Mouse (Mus musculus) intestine, postnatal 0 days (tissue): ENCODE measurements at regions not wholly inside any gene's neighbourhood (a gene's known extent, or its start where the extent isn't known, plus 50 kb on each side); places are given as distances from the start of the nearest gene placed in this dataset.

Experiments
- ATAC-seq: fragments of 200-750 bp; cut with Nextera tagmentation; 2 replicates; pipeline ENCODE4 v1.8.0; 2017; ENCODE audit warnings: mild to moderate bottlenecking, moderate TSS enrichment, moderate library complexity
- H3K27ac ChIP-seq: fragments of 300-500 bp; sonication (generic); 2 replicates; pipeline ENCODE4 v1.5.1; 2014; ENCODE audit warnings: mild to moderate bottlenecking, low read depth, low read length, moderate library complexity
- H3K27me3 ChIP-seq: fragments of 300-500 bp; sonication (generic); replicated peaks from 2 replicates; pipeline ENCODE4 v1.6.1; 2014; ENCODE audit warnings: low read length, mixed read lengths; ENCODE audit not compliant: control insufficient read depth, insufficient read depth
- H3K36me3 ChIP-seq: fragments of 300-500 bp; sonication (generic); 2 replicates; pipeline ENCODE4 v1.6.1; 2014; ENCODE audit warnings: mild to moderate bottlenecking, moderate library complexity; ENCODE audit not compliant: control insufficient read depth, insufficient read depth
- H3K4me1 ChIP-seq: fragments of 300-500 bp; sonication (generic); replicated peaks from 2 replicates; pipeline ENCODE4 v1.6.1; 2014; ENCODE audit warnings: antibody characterized with exemption, low read length, mixed read lengths; ENCODE audit not compliant: control insufficient read depth, insufficient read depth
- H3K4me2 ChIP-seq: fragments of 300-500 bp; sonication (generic); replicated peaks from 2 replicates; pipeline ENCODE4 v1.6.1; 2014; ENCODE audit warnings: low read depth, mild to moderate bottlenecking, moderate library complexity
- H3K4me3 ChIP-seq: fragments of 300-500 bp; sonication (generic); 2 replicates; pipeline ENCODE4 v1.5.1; 2014; ENCODE audit warnings: low read depth, low read length
- H3K9ac ChIP-seq: fragments of 300-500 bp; sonication (generic); 2 replicates; pipeline ENCODE4 v1.6.1; 2014; ENCODE audit warnings: mild to moderate bottlenecking, low read depth, low read length
- H3K9me3 ChIP-seq: fragments of 300-500 bp; sonication (generic); 2 replicates; pipeline ENCODE4 v1.6.1; 2016; ENCODE audit warnings: mixed run types; ENCODE audit not compliant: control insufficient read depth
- CTCF ChIP-seq: sonication (generic); IDR thresholded peaks from 2 replicates; pipeline ENCODE4 v1.5.1; 2016; ENCODE audit warnings: low read depth, mild to moderate bottlenecking, control low read depth, antibody characterized with exemption, moderate library complexity
- WGBS: fragments of 180-500 bp; shearing (Covaris S2); extraction: QIAGEN DNeasy Blood & Tissue Kit; methylation state at CpG from one replicate; pipeline ENCODE4 v1.1.7; 2014; 5-methylcytosine and 5-hydroxymethylcytosine counted together

DNA sequence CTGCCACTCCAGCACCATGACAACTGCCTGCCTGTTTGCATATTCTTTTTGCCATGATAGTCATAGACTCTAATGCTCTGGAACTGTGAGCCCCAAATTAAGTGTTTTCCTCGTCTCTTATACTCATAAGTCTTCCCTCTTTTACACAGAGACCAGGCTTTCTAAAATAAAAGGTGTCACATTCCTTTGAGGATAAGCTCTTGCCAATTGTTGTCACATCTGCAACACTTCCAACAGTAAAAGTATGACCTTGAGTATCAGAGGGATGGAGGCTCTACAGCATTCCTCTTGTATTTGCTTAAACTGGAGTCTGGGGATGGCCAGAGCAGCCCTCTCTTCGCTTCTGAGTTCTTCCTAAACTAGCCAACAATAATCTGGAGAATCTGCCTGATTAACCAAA lies 301.4 kb upstream of the Cd180 start:
- H3K4me3 ChIP-seq, result no peak overlapping the region
- H3K36me3 ChIP-seq, result no peaks in the 10 kb centered on the region
- no peak for TF ChIP-seq CTCF
- no peaks in the 10 kb centered on the region for H3K27me3 ChIP-seq
- no peak overlapping the region for H3K4me2 ChIP-seq
- H3K4me1 ChIP-seq, result no peaks in the 10 kb centered on the region
- WGBS, result 81% methylated on average over 2 of the region's 2 CpGs
- ATAC-seq, result no peak
- no peak overlapping the region for H3K27ac ChIP-seq
- no peak overlapping the region for H3K9ac ChIP-seq
- no peaks in the 10 kb centered on the region for H3K9me3 ChIP-seq

DNA sequence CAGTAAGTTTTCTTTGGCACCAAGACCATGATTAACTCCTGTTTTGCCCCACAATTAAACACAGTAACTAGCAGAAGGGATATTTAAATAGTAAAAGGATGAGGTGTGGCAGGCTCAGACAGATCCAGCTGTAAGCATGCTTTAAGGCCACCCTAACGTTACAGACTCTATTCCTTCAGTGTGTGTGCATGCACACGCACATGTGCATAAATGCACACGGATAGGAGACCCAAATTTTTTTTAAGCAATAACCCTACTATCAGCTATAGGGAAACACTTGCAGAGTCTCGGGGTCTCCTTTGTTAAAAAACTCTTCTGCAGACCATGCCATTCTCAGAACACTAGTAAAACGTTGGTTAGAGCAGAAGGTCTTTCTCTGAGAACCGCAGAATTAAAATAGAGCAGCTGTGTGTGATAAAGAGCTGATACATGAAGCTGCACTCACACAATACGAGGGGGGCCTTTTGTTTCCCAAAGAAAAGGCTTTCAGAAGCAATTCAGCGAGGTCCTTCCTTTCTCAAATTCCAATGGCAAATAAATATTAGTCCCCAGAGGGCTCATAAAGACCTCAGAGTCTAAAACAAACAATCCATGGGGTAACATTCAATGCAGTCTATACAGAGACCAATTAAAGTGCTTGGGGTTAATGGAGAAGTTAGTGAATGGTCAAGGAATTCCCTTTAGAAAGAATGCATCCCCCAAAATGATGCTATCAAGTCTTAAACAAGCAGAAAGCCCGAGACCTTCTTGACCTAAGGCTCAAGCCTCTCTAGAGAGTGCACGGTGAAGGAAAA lies 300.3 kb upstream of the Cd180 start:
- TF ChIP-seq CTCF, result no peak
- H3K4me3 ChIP-seq, result no peak overlapping the region
- no peaks in the 10 kb centered on the region for H3K4me1 ChIP-seq
- no peaks in the 10 kb centered on the region for H3K36me3 ChIP-seq
- no peak overlapping the region for H3K27ac ChIP-seq
- no peak for ATAC-seq
- H3K4me2 ChIP-seq, result no peak overlapping the region
- no peaks in the 10 kb centered on the region for H3K27me3 ChIP-seq
- no peaks in the 10 kb centered on the region for H3K9me3 ChIP-seq
- no peak overlapping the region for H3K9ac ChIP-seq
- WGBS, result 50% methylated on average over 10 of the region's 10 CpGs

DNA sequence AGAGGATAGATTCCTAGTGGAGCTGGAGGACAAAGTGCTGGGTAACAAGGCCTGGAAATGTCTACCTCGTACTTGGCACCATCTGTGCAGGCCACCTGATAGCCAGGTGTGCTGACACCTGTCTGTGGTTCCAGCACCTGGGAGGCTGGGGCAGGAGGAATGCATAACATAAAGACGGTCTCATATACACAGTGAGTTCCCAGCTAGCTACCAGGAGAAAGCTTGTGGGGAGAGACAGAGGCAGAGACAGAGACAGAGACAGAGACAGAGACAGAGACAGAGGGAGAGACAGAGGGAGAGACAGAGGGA lies 299.7 kb upstream of the Cd180 start:
- Histone ChIP-seq H3K27ac (no peak overlapping the region), H3K4me1 (no peaks in the 10 kb centered on the region), H3K27me3 (no peaks in the 10 kb centered on the region), H3K36me3 (no peaks in the 10 kb centered on the region), H3K9me3 (no peaks in the 10 kb centered on the region), H3K9ac (no peak overlapping the region), H3K4me2 (no peak overlapping the region), H3K4me3 (no peak overlapping the region)
- ATAC-seq, result no peak
- TF ChIP-seq CTCF, result no peak
- 61% methylated on average over 2 of the region's 2 CpGs for WGBS

DNA sequence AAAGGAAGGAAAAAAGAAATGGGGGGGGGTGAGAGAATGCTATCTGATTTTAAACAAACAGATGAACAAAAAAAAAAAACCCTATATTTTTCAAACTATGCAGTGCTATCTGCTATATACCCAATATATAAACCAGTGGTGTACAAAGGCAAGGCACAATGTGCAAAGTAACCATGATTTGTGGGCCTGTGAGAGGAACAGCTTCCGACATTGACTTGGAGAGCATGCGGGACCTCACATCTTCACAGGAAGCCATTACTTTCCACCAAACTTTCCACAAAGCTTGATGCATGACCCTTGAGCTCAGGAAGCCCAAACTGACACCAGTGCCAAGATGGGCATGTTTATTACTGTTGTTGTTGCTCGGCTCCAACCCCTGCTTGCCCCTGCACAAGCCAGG lies 299.3 kb upstream of the Cd180 start:
- no peak for ATAC-seq
- WGBS, result 86% methylated on average over 3 of the region's 3 CpGs
- no peaks in the 10 kb centered on the region for H3K27me3 ChIP-seq

DNA sequence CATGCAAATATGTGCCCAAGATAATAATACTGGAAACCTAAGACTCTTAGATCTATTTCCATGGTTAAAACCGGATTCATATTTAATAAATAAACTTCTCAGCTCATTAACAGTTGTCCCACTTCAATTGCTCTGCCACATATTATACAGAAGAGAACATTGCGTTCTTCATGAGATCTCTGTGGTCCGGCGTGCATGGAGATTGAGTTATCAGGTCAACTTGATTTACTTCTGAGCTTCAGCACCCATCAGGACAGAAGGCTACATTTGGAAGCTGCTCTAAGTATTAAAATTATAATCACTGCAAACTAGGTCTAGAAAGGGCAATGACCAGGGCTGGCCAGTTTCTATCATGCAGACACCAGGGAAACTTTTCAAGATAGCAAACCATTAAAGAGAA lies 295.9 kb upstream of the Cd180 start:
- no peak for ATAC-seq
- 92% methylated on average over 4 of the region's 4 CpGs for WGBS
- H3K9ac ChIP-seq, result no peak overlapping the region

More for the DNA sequence above, 299.3 kb upstream of the Cd180 start:
- Histone ChIP-seq H3K4me3 (no peak overlapping the region), H3K27ac (no peak overlapping the region), H3K9me3 (no peaks in the 10 kb centered on the region), H3K4me2 (no peak overlapping the region), H3K9ac (no peak overlapping the region), H3K36me3 (no peaks in the 10 kb centered on the region), H3K4me1 (no peaks in the 10 kb centered on the region)
- no peak for TF ChIP-seq CTCF

DNA sequence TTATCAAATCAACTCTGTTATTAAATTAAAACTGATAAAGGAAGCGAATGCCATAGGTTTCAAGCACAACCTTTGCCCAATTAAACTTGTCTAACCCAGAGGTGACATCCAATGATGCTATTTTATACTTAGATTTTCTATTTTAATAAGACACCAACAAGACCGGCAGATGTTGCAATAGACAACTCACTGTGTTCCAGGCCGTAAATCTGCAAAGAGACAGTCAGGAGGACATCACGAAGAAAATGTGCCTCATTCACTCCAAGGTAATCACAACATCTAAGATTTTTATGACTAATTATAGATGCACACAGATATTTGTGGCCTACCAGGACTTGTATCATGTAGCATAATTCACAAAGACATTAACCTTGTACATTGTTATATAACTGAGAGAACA lies 281.5 kb upstream of the Cd180 start:
- H3K36me3 ChIP-seq, result no peaks in the 10 kb centered on the region
- WGBS, result 86% methylated on average over 4 of the region's 4 CpGs

More for the DNA sequence above, 295.9 kb upstream of the Cd180 start:
- TF ChIP-seq CTCF, result no peak
- no peaks in the 10 kb centered on the region for H3K9me3 ChIP-seq
- H3K27me3 ChIP-seq, result no peaks in the 10 kb centered on the region
- H3K36me3 ChIP-seq, result no peaks in the 10 kb centered on the region
- H3K27ac ChIP-seq, result no peak overlapping the region
- no peak overlapping the region for H3K4me2 ChIP-seq
- H3K4me1 ChIP-seq, result no peaks in the 10 kb centered on the region
- H3K4me3 ChIP-seq, result no peak overlapping the region

More for the DNA sequence above, 281.5 kb upstream of the Cd180 start:
- Histone ChIP-seq H3K4me3 (no peak overlapping the region), H3K4me2 (no peak overlapping the region), H3K27me3 (no peaks in the 10 kb centered on the region), H3K27ac (no peak overlapping the region), H3K9me3 (no peaks in the 10 kb centered on the region), H3K9ac (no peak overlapping the region), H3K4me1 (no peaks in the 10 kb centered on the region)
- TF ChIP-seq CTCF, result no peak
- no peak for ATAC-seq
